Mouse (Mus musculus) adipocyte (in vitro differentiated cells): ENCODE measurements around the gene Nubp2.
A peak's percentile ranks its signal among the peaks of the same experiment; 100 is the strongest.

Experiments
- DNase-seq: peaks from one replicate; pipeline ENCODE4 v3.0.0-alpha.2; 2016; ENCODE audit warnings: low spot score

The Nubp2 gene

DNA sequence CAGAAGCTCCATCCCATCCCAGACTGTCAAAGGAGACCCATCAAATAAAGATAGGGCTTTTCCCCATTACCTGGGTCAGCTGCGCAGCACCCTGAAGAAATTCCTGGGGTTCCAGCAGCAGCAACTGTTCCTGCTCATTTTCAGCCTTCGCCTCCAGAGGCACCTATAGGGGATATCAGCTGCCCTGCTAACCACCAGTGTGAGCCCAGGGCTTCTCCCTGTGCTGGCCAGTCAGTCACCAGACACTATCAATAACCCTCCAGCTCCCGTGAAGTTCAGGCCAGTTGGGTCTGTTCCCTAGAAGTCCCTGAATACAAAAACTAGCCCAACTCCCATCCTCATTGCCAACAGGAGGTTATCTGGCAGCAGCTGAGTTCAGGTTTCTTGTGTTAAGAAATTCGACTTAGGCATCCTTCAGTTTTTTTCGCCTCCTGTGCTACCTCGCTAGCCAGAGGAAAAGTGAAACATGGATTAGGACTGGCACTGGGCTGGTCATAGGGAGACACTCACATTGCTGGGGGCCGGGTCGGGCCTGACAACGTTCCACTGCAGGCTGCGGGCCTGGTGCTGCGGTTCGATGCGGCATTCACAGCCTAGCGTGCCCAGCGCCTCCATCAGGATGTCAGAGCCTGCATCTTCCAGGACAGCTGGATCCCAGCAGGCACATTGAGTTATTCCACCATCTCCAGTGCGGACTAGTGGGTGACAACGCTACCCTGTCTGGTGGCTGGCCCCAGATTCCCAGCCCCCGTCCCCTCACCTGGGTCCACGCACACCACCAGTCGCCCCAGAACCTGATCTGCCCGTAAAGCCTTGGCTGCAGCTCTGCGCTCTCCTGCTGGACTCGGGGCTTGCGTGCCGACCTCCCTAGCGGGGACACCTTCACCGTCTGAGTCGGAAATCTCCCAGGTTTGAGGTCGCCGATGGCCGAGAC is 8.2 kb upstream of the Nubp2 start:
- peak; percentile 34 for DNase-seq

DNA sequence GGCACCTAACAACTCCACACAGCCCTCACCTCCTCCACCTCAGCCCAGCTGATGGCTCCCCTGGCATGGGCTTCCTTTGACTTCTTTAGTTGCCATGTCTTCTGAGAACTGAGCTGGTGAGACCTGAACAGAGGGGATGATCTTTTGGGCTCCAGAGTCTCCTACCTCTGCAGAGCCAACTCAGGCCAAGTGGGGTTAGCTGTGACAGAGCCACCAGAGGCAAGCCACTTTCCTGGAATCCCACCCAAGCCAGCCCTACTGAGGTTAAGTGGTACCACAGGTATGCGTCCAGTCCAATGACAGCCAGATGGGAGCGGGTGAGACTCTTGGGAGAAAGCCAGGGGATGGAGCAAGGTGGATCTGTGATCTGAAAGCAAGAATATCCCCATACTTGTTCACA is 7.1 kb upstream of the Nubp2 start:
- DNase-seq: no peak

DNA sequence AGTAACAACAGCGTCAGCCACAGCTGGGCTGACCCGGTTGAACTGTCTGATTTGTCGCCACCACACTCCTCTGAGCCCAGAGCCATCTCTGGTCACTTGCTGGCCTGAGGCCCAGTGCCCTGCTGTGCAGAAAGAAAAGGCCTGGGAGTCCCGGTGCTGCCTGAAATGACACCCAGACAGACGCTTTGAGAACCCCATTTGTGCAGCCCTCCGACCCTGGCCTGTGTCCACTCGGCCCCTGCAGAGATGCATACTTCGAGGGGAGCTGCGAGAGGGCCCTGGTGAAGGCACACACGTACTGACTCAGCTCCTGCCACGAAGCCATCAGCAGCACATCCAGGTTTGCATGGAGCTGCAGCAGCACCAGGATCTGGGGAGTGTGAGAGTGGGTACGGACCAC is 6.6 kb upstream of the Nubp2 start:
- no peak for DNase-seq

DNA sequence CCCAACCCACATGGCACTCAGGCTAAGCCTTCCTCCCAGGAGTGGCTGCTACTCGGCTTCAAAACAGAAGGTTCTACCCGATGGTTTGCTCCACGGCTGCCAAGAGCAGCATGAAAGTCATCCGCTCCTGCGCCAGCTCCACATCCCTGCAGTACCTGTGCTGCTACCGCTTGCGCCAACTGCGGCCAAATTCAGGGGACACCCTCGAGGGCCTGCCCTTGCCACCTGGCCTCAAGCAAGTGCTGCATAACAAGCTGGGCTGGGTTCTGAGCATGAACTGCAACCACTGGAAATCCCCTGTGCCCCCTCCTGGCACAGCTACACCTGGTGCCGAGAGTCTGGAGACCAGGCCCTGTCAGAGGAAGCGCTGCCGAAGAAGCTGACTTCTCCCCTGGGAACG is 5.2 kb upstream of the Nubp2 start:
- no peak for DNase-seq

DNA sequence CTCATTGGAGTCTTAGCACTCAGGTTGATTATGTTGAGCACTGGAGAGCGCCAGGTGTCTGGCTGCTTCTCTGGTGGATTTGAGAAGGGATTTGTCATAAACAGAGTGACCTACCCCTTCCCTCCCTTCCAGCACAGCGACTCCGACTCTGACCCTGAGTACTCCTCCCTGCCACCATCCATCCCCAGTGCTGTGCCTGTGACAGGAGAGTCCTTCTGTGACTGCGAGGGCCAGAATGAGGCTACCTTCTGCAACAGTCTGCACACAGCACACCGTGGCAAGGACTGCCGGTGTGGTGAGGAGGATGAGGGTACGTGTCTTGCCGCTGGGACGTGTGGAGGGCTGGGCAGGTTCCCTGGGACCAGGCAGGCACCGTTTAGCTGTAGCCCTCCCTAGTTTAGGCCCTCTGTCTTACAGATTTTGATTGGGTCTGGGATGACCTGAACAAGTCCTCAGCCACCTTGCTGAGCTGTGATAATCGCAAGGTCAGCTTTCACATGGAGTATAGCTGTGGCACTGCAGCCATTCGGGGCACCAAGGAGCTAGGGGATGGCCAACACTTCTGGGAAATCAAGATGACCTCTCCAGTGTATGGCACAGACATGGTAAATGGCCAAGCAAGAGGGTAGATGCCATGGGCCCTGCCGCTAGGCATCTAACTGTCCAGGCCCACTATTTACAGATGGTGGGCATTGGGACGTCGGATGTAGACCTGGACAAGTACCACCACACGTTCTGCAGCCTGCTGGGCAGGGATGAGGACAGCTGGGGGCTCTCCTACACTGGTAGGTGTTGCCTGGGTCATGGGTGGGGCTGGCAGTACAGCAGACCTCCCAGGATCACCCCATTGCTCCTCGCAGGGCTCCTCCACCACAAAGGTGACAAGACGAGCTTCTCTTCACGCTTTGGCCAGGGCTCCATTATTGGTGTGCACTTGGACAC is 4.3 kb upstream of the Nubp2 start:
- DNase-seq: no peak

DNA sequence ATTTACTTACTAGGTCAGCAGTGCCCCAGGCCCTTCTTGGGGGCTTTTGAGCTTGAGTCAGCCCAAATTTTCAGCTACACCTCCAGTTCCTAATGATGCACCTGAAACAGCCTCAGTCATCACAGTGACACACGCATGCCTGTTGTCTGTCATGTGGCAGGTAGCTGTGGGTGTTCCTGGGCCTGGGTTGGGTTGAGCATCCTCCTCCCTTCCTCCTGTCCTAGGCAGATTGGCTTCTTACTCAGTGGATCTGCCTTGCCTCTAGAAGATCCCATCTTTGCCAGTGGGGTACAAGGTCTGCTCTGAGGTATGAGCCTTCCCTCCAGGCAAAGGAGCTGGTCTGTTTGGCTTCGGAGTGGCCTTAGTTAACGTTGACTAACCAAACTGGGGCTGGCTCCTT is 2.7 kb upstream of the Nubp2 start:
- no peak for DNase-seq

DNA sequence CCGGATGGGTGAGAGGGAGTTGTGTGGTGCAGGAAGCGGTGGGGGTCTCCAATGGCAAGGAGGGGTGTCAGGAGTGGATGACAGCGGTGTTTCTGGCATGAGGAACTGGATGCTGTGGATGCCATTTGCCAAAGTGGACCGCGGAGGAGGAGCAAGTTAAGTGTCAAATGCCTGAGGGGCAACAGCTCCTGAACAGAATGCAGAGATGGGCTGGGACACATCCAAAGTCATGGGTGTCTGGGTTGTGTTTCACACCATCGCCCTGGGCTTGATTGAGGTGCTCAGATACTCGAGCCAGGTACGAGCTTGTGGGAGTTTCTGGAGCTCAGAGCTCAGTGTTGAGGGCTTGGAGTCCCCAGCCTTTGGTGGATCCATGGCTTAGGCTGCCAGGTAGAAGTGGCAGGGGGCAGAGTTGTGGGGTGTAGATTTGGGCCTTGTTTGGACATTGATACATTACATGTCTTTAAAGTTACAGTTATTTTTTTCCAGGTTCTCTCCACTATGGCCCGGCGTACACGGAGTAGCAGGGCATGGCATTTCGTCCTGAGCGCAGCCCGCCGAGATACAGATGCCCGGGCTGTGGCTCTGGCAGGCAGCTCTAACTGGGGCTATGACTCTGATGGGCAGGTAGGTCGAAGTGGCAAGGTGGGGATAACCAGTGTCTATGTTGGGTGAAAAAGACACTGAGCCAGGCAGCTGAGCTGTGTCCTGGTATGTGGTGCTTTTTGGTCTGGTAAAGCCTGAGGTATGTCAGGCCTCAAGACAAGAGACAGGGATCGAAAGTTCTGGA is 1.3 kb upstream of the Nubp2 start:
- peak; percentile 31 for DNase-seq

DNA sequence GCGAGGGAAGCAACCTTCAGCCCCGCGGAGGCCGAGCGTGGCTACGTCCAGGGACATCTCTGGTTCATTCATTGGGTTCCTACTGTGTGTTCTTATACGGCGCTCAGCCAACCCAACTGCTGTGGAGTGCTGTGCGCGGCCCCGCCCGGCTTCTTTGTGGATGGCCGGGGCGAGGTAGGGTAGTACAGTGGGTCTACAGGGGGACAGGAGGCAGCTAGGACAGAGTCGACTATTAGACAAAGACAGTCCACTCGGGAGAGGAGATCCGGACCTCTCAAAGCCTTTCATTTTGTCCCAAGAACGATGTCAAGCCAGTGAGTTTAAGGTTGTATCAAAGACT is 753 bp upstream of the Nubp2 start:
- DNase-seq: no peak

DNA sequence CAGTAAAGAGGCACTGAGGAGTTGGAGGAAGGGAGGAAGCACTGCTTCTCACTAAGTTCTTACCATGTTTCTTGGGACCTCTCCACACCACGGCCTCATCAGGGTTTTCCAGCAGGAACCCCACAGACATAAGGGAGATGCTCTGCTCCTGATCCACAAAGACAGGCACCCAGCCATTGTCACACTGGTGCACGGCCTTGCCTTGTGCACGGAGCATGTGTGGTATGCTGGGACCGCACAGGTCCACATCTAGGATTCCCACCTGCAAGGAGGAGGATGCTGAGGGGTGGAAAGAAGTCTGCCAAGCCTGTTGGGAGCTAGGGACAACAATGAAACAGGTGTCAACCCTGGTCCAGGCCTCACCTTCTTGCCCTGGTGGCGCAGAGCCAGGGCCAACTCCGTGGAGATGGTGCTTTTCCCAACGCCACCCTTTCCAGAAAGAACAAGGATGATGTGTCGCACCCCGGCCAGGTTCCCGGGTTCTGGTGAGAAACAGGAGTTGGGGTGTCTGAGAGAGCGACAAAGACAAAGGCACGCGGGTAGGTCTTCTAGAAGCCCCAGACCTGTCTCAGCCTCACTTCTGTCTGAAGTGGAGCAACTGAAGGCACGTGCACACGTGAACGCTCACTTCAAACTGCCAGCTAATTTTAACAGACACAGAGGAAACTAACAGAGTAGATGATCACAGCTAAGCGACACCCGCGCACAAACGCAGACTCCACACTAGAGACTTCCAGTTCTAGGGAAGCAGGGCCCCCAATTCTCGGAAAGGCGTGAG is 604 bp downstream of the Nubp2 start:
- DNase-seq: no peak

DNA sequence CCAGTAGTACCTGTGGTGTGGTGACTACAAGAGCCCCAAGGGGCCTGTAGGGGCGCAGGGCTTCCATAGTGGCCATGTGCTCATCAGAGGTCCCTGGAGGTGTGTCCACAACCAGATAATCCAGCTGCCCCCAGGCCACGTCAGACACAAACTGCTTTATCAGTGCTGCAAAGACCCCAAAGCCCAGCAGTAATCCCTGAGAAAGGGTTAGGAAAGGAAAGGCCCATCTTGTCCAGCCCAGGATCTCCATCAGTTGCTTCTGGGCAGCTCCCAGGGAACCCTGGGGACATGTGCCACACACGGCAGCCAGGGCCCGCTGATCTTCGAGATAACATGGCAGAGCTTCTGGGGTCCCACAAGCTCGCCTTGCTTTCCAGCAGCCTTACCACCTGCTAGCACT is 1.8 kb downstream of the Nubp2 start:
- DNase-seq: no peak

DNA sequence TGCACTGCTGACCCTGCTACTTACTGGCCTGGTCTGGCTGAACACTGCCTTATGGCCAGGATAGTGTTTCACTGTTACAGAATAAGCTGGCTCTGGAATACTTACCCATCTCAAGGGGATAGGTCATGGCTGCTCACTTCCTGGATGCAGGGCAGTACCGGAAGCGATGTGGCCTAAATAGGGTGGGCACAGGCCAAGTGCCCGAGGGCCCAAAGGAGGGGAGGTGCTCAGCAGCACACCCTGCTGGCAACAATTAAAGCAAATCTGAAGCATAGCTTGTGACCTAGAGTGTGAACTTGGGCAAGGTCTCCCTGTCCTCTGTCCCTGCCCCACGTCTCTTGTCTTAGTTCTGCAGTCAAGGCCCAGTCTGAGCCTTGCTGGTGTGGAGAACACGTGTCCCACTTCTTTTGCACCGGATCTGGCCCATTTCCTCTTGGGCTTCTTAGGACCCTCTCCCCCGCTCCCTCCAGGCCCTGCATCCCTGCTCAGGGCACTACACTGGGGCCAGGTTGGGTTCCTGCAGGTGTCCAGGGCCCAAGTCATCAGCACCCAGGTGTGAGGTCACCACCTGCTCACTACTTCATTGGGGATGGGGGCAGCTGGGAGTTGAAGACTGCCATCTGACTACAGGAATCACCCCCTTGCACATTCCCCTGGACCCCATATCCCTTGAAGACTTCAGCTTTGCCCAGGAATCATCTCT is 4.3 kb downstream of the Nubp2 start:
- DNase-seq: peak; percentile 73

DNA sequence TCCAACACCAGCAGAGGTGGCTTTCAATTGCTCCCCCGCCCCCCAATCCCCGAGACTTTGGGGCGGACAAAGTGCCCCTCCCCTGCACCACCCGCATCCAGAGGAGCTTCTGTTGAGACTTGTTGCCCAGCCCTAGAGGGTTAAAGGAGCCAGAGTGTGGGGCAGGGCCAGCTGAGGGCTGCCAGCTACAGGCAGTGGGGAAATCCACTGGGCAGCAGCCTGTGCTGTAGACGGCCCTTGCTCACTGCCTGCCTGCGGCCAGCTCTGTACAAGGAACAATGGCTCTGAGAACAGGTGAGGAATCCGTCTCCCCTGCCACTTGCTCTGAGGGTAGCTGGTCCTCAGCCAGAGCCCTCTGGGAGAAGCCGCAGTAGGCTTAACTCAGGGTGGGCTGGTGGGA is 7.6 kb downstream of the Nubp2 start:
- DNase-seq: peak; percentile 70

DNA sequence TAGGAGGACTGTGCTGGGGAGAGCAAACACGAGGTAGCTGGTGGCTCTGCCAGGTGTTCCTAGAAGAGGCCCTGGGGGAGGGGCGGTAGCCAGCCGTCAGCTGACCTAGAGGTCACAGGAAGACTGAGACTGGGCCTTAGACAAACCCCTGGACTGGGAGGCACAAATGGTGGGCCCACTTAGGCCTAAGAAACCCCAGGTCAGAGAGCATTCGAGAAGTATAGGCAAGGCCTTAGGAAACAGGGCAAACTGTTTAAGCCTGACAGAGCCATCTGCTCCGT is 8.1 kb downstream of the Nubp2 start:
- DNase-seq: peak; percentile 56

DNA sequence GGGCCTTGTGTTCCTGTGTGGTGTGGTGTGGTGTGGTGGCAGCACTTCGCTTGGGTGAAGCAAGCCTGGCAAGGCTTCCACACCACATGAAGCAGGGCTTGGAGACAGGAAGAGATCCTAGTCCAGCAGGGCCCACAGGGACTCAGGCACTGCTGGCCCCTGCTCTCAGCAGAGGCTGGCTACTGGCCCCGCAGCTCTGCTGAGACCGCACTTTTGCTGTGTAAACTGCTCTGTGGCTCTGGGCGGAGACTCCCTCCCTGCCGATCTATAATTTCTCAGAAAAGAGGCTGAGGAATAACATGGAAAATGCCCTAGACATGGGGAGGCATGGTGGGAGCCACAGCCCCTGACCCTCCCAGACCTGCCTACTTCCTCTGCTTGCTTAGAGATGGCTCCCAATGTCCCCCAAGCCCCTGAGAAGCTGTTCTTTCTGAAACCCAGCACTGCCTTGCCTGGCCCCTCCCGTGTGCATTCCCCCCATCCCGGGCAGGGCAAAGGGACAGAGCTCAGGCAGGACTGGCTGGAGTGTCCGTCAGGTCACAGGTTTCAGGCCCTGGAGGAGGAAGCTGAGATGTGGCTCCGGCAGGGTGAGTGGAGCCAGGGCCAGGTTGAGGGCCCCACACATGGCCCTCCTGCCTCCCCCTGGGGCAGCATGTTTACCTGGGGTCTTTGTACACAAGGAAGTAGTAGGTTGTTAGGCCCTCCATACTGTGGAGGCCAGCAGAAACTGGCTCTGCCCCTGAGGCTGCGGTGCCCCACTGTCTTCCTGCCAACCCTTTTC is 8.6 kb downstream of the Nubp2 start:
- peak; percentile 70 for DNase-seq

DNA sequence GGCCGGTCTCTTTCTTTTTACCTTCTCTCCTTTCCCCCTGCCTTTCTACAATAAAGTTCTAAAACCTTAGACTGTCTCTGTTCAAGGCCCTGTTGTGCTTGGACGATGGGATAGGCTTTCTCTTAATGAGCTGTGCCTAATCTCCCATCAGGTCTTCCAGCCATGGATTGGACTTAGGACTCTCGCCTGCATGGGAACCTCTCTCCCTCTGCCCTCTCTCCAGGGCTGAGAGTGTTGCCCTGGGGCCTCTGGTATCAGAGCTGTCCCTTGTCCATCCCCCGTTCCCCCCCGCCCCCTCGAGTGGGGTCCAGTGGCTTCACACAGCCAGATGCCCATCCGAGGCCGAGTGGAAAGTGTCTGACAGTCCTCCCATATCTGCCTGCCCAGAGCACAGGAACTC is 11.2 kb downstream of the Nubp2 start:
- no peak for DNase-seq

DNA sequence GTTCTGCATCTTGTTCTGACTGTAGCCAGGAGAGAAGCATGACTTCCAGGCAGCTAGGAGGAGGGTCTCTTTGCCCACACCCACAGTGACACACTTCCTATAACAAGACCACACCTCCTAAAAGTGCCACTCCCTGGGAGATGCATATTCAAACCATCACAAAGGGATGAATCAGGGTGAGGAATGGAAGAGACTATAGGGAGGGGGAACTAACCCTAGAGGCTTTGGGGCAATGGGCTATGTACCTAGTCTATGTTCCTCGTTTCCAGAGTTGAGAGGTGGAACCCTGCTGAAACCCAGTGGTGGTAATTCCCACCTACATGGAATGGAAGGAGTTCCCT is 11.8 kb downstream of the Nubp2 start:
- no peak for DNase-seq

DNA sequence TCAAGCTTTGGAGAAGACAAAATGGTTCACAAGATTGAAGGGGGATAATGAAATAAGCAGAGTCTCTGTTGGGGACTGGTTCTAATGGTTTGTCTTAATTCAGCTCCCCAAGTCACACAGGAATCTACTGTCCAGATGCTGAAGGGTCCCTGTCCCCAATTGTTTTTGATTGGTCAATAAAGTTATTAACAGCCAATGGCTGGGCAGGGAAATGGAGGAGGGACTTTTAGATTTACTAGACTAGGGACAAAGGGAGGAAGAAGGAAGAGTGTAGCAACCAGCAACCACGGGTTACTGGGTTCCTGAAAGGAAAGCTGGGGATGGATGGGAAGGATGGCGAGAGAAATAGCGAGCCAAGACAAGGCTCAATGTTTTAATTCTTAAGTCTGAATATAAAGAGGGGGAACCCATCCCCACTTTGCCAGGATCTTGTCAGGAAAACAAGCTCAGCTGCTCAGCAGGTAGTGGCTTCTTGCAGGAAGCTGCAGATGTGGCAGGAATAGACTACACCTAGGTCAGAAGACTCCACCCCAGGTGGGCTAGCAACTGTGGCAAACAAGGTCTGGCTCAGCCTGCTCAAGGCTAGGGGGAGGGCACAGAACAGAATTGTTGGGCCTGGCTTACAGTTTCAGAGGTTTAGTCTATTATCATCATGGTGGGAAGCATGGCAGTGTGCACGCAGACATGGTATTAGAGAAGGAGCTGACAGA is 12.3 kb downstream of the Nubp2 start:
- DNase-seq: no peak

DNA sequence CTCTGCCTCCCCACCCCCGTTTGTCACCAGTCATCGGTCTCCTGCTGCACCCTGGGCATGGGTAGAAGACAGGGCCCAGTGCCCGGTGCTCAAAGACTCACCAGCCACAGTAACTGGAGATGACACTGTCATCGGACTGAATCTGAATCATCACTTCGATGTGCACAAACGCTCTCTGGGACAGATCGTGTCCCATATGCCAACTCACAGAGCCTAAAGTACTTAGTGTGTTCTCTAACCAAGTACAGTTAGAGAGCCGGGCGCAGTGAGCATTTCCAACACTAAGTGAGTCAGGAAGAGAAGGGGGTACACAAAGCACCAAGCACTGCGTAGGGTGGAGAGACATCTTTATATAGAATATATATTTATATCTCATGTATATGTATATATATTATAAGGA is 18.2 kb downstream of the Nubp2 start:
- no peak for DNase-seq

DNA sequence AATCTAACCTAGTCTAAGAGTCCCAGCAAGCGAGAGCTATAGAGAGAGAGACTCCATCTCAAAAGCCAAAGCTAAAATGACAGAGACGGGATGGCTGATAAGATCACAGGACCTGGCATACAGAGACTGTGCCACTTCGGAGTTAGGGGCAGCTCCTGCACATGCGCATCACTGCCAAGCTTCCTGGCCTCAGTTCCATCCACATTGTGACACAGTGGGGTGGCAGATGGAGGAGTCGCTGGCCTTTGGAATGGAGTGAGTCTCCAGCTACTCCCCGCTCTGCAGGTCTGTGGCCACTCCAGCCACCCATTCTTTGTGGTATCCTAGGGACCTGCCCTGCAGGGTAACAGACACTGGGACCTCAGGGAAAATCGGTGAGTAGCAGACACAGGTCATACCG is 20.4 kb downstream of the Nubp2 start, which contains the start of gene Igfals:
Gene Igfals, plus strand, starts transcription at position 222 of the 400 bp plus-strand sequence.
- DNase-seq: no peak

DNA sequence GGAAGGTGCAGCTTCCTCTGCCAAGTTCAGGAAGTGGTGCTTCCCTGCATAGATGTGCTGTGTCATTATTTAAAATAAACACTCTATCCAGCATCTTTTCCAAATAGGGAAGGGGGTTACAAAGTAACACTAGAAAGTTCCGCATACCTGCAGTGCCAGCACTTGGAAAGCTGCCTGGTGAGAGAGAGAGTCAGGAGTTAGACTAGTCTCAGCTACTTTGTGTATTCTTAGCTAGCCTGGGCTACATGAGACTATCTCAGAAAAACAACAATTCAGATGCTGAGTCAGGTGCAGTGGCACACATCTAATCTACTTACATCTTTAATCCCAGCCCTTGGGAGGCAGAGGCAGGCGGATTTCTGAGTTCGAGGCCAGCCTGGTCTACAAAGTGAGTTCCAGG is 24.4 kb downstream of the Nubp2 start:
- no peak for DNase-seq
